Mouse (Mus musculus) erythroblast, embryonic 14.5 days (primary cell): Measurements from ENCODE around the gene Trim67.
"Not testable (repeated sequence)": the region's sequence is repeated elsewhere in the genome, so short reads cannot be mapped to it uniquely, and the experiment has no call there.

ENCODE experiments used
- GATA1 ChIP-seq: IDR thresholded peaks from 2 replicates; pipeline ENCODE4 v1.6.1; 2012; ENCODE audit warnings: low read length, inconsistent platforms, mixed read lengths
- TAL1 ChIP-seq: IDR thresholded peaks from 3 replicates; pipeline ENCODE4 v1.6.1; 2012; ENCODE audit warnings: low read length, inconsistent platforms, mixed read lengths

DNA sequence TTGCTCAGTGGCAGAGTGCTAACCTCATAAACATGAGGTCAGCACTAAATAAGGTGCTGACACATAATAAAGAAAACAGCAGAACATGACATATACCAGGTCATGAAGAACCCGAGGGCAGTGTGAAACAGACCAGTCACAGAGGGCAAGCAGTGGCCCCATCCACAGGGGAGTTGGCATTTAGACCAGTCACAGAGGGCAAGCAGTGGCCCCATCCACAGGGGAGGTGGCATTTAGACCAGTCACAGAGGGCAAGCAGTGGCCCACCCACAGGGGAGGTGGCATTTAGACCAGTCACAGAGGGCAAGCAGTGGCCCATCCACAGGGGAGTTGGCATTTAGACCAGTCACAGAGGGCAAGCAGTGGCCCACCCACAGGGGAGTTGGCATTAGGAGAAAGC, 50.0 kb downstream of the Trim67 start:
- TF ChIP-seq TAL1, GATA1: not testable (repeated sequence)
